Mouse (Mus musculus): ENCODE measurements around the gene Tmem236. TPM values are rescaled to one million over a fixed set of nuclear protein-coding genes. Genes with fewer than 3 reads are reported as not detected.

The Tmem236 gene
- polyA plus RNA-seq (2012; ENCODE audit: low replicate concordance): not detected in 2 replicates

GRCm38 (mm10) chr2:14174334-14174733 is at the start of gene Tmem236:
Gene Tmem236 (plus strand): TSS chr2:14174523.

GRCm38 (mm10) chr2:14229149-14229548 is 54.8 kb downstream of the Tmem236 start, which contains the start of gene Mrc1:
Gene Mrc1 (plus strand): TSS chr2:14229392.

Other genes starting within 250 kb of the Tmem236 start
- gene Hacd1, start 118.4 kb upstream of the Tmem236 start, polyA plus RNA-seq (2012; ENCODE audit: low replicate concordance): 3.6 and 8.4 TPM in 2 replicates
- 16.4 and 65.1 TPM in 2 replicates for gene Stam, start 100.4 kb upstream of the Tmem236 start, polyA plus RNA-seq (2012; ENCODE audit: low replicate concordance)
- gene Mrc1, start 54.9 kb downstream of the Tmem236 start, polyA plus RNA-seq (2012; ENCODE audit: low replicate concordance): 3.7 and 6.3 TPM in 2 replicates
- gene Slc39a12, start 213.8 kb downstream of the Tmem236 start, polyA plus RNA-seq (2012; ENCODE audit: low replicate concordance): 0.06 TPM in 1 of 2 replicates, not detected in the other

Measured in hematopoietic multipotent progenitor cell, adult 10-12 weeks (in vitro differentiated cells).